Mouse (Mus musculus): ENCODE measurements at regions not wholly inside any gene's neighbourhood (a gene's known extent, or its start where the extent isn't known, plus 50 kb on each side); places are given as distances from the start of the nearest gene placed in this dataset.

- TF ChIP-seq ZC3H11A (IDR thresholded peaks at IDR 0.05; ENCODE audit: low read depth, low read length): no peak
- no peak for TF ChIP-seq CTCF (conservative IDR thresholded peaks at IDR 0.05 in 1 of 2, IDR thresholded peaks at IDR 0.05 in 1 of 2; ENCODE audit: low read depth in 2 of 2, low read length in 2 of 2)
- no peak for TF ChIP-seq MAX (IDR thresholded peaks at IDR 0.05; ENCODE audit: low read length)
These were observed 297.0 kb downstream of the Gm11361 start for GRCm38 (mm10) chr13:28554143-28554830.

Data from CH12.LX (cell line).